Mouse (Mus musculus) thymus, postnatal 0 days (tissue): ENCODE data around the gene Cideb. TPM values are rescaled to one million over a fixed set of nuclear protein-coding genes. Genes with fewer than 3 reads are reported as not detected.

ENCODE experiments used
- DNase-seq: peaks from one replicate; pipeline ENCODE4 v3.0.0-alpha.2; 2015; ENCODE audit warnings: low spot score
- polyA plus RNA-seq: library from polyadenylated mRNA; unstranded; fragments of >200 nt; fragmentation: Nextera tagmentation; extraction: Ambion mirVana; gene quantifications from 2 replicates; pipeline ENCODE4 v1.2.1, GENCODE M21; 2015

Cideb gene
- polyA plus RNA-seq, 1 experiment from 2014 or later, result not detected

GRCm38 (mm10) chr14:55723433-55723832 is 34.8 kb downstream of the Cideb start:
- DNase-seq, result no peak

GRCm38 (mm10) chr14:55722438-55722945 is 35.8 kb downstream of the Cideb start:
- DNase-seq, result no peak

- DNase-seq, result peak; percentile 94
These were observed 36.4 kb downstream of the Cideb start, which contains the start of gene Rabggta for GRCm38 (mm10) chr14:55721700-55722437. Rabggta (minus strand) TSS chr14:55722263.

GRCm38 (mm10) chr14:55721076-55721475 is 37.2 kb downstream of the Cideb start:
- DNase-seq, result no peak

- no peak for DNase-seq
These were observed 37.6 kb downstream of the Cideb start for GRCm38 (mm10) chr14:55720666-55721065.

- DNase-seq, result no peak
These were observed 38.5 kb downstream of the Cideb start for GRCm38 (mm10) chr14:55719737-55720136.

- DNase-seq, result no peak
These were observed 41.4 kb downstream of the Cideb start for GRCm38 (mm10) chr14:55716884-55717283.

- DNase-seq, result no peak
These were observed 42.0 kb downstream of the Cideb start for GRCm38 (mm10) chr14:55716271-55716670.

GRCm38 (mm10) chr14:55714893-55715292 is 43.4 kb downstream of the Cideb start:
- no peak for DNase-seq

GRCm38 (mm10) chr14:55713729-55714122 is 44.5 kb downstream of the Cideb start, which contains the start of gene Tgm1:
Tgm1 (minus strand) TSS chr14:55713926.
- DNase-seq, result no peak

GRCm38 (mm10) chr14:55713007-55713728 is 45.1 kb downstream of the Cideb start:
- no peak for DNase-seq

- no peak for DNase-seq
These were observed 46.5 kb downstream of the Cideb start for GRCm38 (mm10) chr14:55711786-55712185.

- DNase-seq, result no peak
These were observed 48.7 kb downstream of the Cideb start for GRCm38 (mm10) chr14:55709509-55709908.

- no peak for DNase-seq
These were observed 50.9 kb downstream of the Cideb start for GRCm38 (mm10) chr14:55707397-55707796.

- no peak for DNase-seq
These were observed 52.1 kb downstream of the Cideb start for GRCm38 (mm10) chr14:55706051-55706600.

Other genes with a start within 250 kb of the Cideb start
- gene Cpne6, start 248.0 kb downstream of the Cideb start, polyA plus RNA-seq, result 0.31 and 0.39 TPM in 2 replicates
- gene Nrl, start 233.5 kb downstream of the Cideb start, polyA plus RNA-seq, result 0.07 and 0.08 TPM in 2 replicates
- 4.7 and 5.6 TPM in 2 replicates for gene Pck2, start 218.2 kb downstream of the Cideb start, polyA plus RNA-seq
- gene Dcaf11, start 198.5 kb downstream of the Cideb start, polyA plus RNA-seq, result 50.3 and 55.9 TPM in 2 replicates
- gene A730061H03Rik, start 198.1 kb downstream of the Cideb start, polyA plus RNA-seq, result 2.1 and 3.2 TPM in 2 replicates
- gene Fitm1, start 182.8 kb downstream of the Cideb start, polyA plus RNA-seq, result 0.26 and 0.33 TPM in 2 replicates
- 281 and 294 TPM in 2 replicates for gene Psme1, start 180.3 kb downstream of the Cideb start, polyA plus RNA-seq
- gene Emc9, start 173.2 kb downstream of the Cideb start, polyA plus RNA-seq, result 4.8 and 5.6 TPM in 2 replicates
- gene Psme2, start 167.3 kb downstream of the Cideb start, polyA plus RNA-seq, result 604 and 625 TPM in 2 replicates
- gene Rnf31, start 166.8 kb downstream of the Cideb start, polyA plus RNA-seq, result 18.0 and 22.6 TPM in 2 replicates
- 46.6 and 50.2 TPM in 2 replicates for gene Irf9, start 154.9 kb downstream of the Cideb start, polyA plus RNA-seq
- gene Rec8, start 140.4 kb downstream of the Cideb start, polyA plus RNA-seq, result 0.57 and 0.98 TPM in 2 replicates
- 32.8 and 39.6 TPM in 2 replicates for gene Ipo4, start 122.5 kb downstream of the Cideb start, polyA plus RNA-seq
- 0.71 and 1.7 TPM in 2 replicates for gene Gm49378, start 120.6 kb downstream of the Cideb start, polyA plus RNA-seq
- 71.6 and 76.7 TPM in 2 replicates for gene Tm9sf1, start 114.7 kb downstream of the Cideb start, polyA plus RNA-seq
- gene Tssk4, start 108.3 kb downstream of the Cideb start, polyA plus RNA-seq, result 0.62 and 0.81 TPM in 2 replicates
- gene Mdp1, start 98.0 kb downstream of the Cideb start, polyA plus RNA-seq, result 78.1 and 80.2 TPM in 2 replicates
- 67.1 and 71.3 TPM in 2 replicates for gene Gmpr2, start 86.5 kb downstream of the Cideb start, polyA plus RNA-seq
- gene Nedd8, start 86.3 kb downstream of the Cideb start, polyA plus RNA-seq, result 529 and 550 TPM in 2 replicates
- 55.4 and 57.7 TPM in 2 replicates for gene Tinf2, start 76.6 kb downstream of the Cideb start, polyA plus RNA-seq
- 2.0 and 3.0 TPM in 2 replicates for gene Tgm1, start 44.5 kb downstream of the Cideb start, polyA plus RNA-seq
- gene Rabggta, start 36.2 kb downstream of the Cideb start, polyA plus RNA-seq, result 32.2 and 39.4 TPM in 2 replicates
- gene Dhrs1, start 12.8 kb downstream of the Cideb start, polyA plus RNA-seq, result 63.6 and 65.8 TPM in 2 replicates
- gene Nop9, start 12.8 kb downstream of the Cideb start, polyA plus RNA-seq, result 37.8 and 47.2 TPM in 2 replicates
- gene Ltb4r2, start 3.0 kb upstream of the Cideb start, polyA plus RNA-seq, result 0.78 and 1.2 TPM in 2 replicates
- gene Ltb4r1, start 7.5 kb upstream of the Cideb start, polyA plus RNA-seq, result 3.7 and 4.3 TPM in 2 replicates
- 2.2 and 2.7 TPM in 2 replicates for gene Adcy4, start 25.6 kb upstream of the Cideb start, polyA plus RNA-seq
- 70.3 and 76.2 TPM in 2 replicates for gene Ripk3, start 30.4 kb upstream of the Cideb start, polyA plus RNA-seq
- 1.7 and 2.2 TPM in 2 replicates for gene Nfatc4, start 64.7 kb upstream of the Cideb start, polyA plus RNA-seq
- 1.7 and 2.4 TPM in 2 replicates for gene Nynrin, start 95.6 kb upstream of the Cideb start, polyA plus RNA-seq
- gene Cbln3, start 125.9 kb upstream of the Cideb start, polyA plus RNA-seq, result 0.05 and 0.12 TPM in 2 replicates
- gene Khnyn, start 126.5 kb upstream of the Cideb start, polyA plus RNA-seq, result 8.5 and 9.8 TPM in 2 replicates
- 72.5 and 74.8 TPM in 2 replicates for gene Sdr39u1, start 141.8 kb upstream of the Cideb start, polyA plus RNA-seq
- 6.9 and 7.2 TPM in 2 replicates for gene Cma1, start 186.2 kb upstream of the Cideb start, polyA plus RNA-seq
- 0.15 TPM in 1 of 2 replicates, not detected in the other for gene Cma2, start 192.5 kb upstream of the Cideb start, polyA plus RNA-seq